Mouse (Mus musculus): ENCODE measurements around the gene Dach1.

DNA sequence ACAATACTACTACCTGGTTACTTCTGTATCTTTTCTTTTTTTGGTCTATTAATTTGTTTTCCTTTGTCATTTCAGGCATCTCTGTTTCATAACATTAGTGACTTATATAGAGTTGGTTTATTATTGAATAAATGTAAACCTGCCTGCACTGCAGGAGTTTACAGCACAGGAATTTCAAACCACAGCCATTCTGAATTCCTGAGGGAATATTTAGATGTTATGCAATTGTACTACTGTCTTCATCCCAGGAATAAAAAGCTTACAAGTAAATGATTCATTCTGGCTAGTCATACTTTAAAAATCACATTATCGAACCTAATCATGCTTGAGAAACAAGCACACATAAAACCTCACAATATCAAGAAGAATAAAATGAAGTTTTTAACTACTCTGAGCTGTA is 213.2 kb downstream of the Dach1 start:
- no peak for TF ChIP-seq POLR2A (IDR thresholded peaks at IDR 0.05; ENCODE audit: insufficient read depth, low read length)
- TF ChIP-seq CTCF (IDR thresholded peaks at IDR 0.05; ENCODE audit: low read depth, low read length) = no peak

Measured in ES-Bruce4 (cell line).